Mouse (Mus musculus): Measurements from ENCODE around the gene Fam196b.

GRCm38 (mm10) chr11:34389261-34390116 is 74.9 kb downstream of the Fam196b start:
- TF ChIP-seq CTCF (IDR thresholded peaks at IDR 0.05; ENCODE audit: low read depth, low read length) = no peak
- TF ChIP-seq POLR2A (IDR thresholded peaks at IDR 0.05; ENCODE audit: extremely low read depth, insufficient read depth, low read length) = no peak

Data from liver, adult 2 months (tissue).